Mouse (Mus musculus) neural tube, embryonic 11.5 days (tissue): ENCODE data around the gene Sema4d. TPM values are rescaled to one million over a fixed set of nuclear protein-coding genes. Genes with fewer than 3 reads are reported as not detected.
A peak's percentile ranks its signal among the peaks of the same experiment; 100 is the strongest.

Experiments
- ATAC-seq: fragments of 200-750 bp; cut with Nextera tagmentation; 2 replicates; pipeline ENCODE4 v1.8.0; 2017; ENCODE audit warnings: moderate number of reproducible peaks, mild to moderate bottlenecking, moderate TSS enrichment, moderate library complexity; ENCODE audit not compliant: insufficient read depth, low FRiP score, low TSS enrichment
- DNase-seq: peaks from one replicate; pipeline ENCODE4 v3.0.0-alpha.2; 2015; ENCODE audit warnings: low spot score
- H3K27ac ChIP-seq: fragments of 300-500 bp; sonication (generic); 2 replicates; pipeline ENCODE4 v1.5.1; 2014; ENCODE audit warnings: low read depth, mild to moderate bottlenecking, low read length
- H3K27me3 ChIP-seq: fragments of 300-500 bp; sonication (generic); 2 replicates; pipeline ENCODE4 v1.6.1; 2014; ENCODE audit warnings: mild to moderate bottlenecking, low read length, mixed read lengths; ENCODE audit not compliant: control insufficient read depth, insufficient read depth
- H3K36me3 ChIP-seq: fragments of 300-500 bp; sonication (generic); 2 replicates; pipeline ENCODE4 v1.6.1; 2014; ENCODE audit warnings: mild to moderate bottlenecking, low read length, moderate library complexity, mixed read lengths; ENCODE audit not compliant: control insufficient read depth, insufficient read depth
- H3K4me1 ChIP-seq: fragments of 300-500 bp; sonication (generic); 2 replicates; pipeline ENCODE4 v1.6.1; 2014; ENCODE audit warnings: low read length, mixed read lengths; ENCODE audit not compliant: control insufficient read depth, insufficient read depth
- H3K4me2 ChIP-seq: fragments of 300-500 bp; sonication (generic); 2 replicates; pipeline ENCODE4 v1.6.1; 2014; ENCODE audit warnings: low read depth, mild to moderate bottlenecking, moderate library complexity
- H3K4me3 ChIP-seq: fragments of 300-500 bp; sonication (generic); 2 replicates; pipeline ENCODE4 v1.5.1; 2014; ENCODE audit warnings: low read depth, low read length
- H3K9ac ChIP-seq: fragments of 300-500 bp; sonication (generic); 2 replicates; pipeline ENCODE4 v1.6.1; 2014; ENCODE audit warnings: mild to moderate bottlenecking, low read length
- H3K9me3 ChIP-seq: fragments of 300-500 bp; sonication (generic); 2 replicates; pipeline ENCODE4 v1.6.1; 2016; ENCODE audit warnings: low read length; ENCODE audit not compliant: control insufficient read depth
- WGBS: fragments of 180-500 bp; shearing (Covaris S2); extraction: QIAGEN DNeasy Blood & Tissue Kit; methylation state at CpG from one replicate; pipeline ENCODE4 v1.1.7; 2014; 5-methylcytosine and 5-hydroxymethylcytosine counted together
- polyA plus RNA-seq: library from polyadenylated mRNA; unstranded; fragments of >200 nt; fragmentation: Nextera tagmentation; extraction: Ambion mirVana; gene quantifications from 2 replicates; pipeline ENCODE4 v1.2.1, GENCODE M21; 2014

The Sema4d gene
- polyA plus RNA-seq, 1 experiment from 2014 or later = 6.7 TPM

- no peak overlapping the region; the same call in 1 of the 2 replicates for H3K9ac ChIP-seq
- H3K4me1 ChIP-seq = peaks cover 4% of the 10 kb centered on the region; the same call in 1 of the 2 replicates
- H3K4me2 ChIP-seq = peak overlapping the region; percentile 60
- DNase-seq (no peak), ATAC-seq (no peak)
- H3K9me3 ChIP-seq = no peaks in the 10 kb centered on the region
- H3K27ac ChIP-seq = no peak overlapping the region
- H3K36me3 ChIP-seq = no peaks in the 10 kb centered on the region
- H3K4me3 ChIP-seq = peak overlapping the region; percentile 59
- 22% methylated on average over 3 of the region's 3 CpGs for WGBS
- no peaks in the 10 kb centered on the region for H3K27me3 ChIP-seq
Measured at GRCm38 (mm10) chr13:51646362-51647027, 147.1 kb downstream of the Sema4d start.

- no peak for ATAC-seq
- Histone ChIP-seq H3K4me3 (peak overlapping the region; percentile 59), H3K4me2 (peak overlapping the region; percentile 60), H3K36me3 (no peaks in the 10 kb centered on the region), H3K27me3 (no peaks in the 10 kb centered on the region), H3K9me3 (no peaks in the 10 kb centered on the region), H3K4me1 (peaks cover 4% of the 10 kb centered on the region; the same call in 1 of the 2 replicates), H3K27ac (0 out of 2 replicates have a peak overlapping the region, but pooled peaks have one; percentile 9), H3K9ac (peak overlapping the region; percentile 71)
- WGBS = 0% methylated on average over 7 of the region's 7 CpGs
- DNase-seq = peak; percentile 12
Measured at GRCm38 (mm10) chr13:51645872-51646271, 147.7 kb downstream of the Sema4d start.

GRCm38 (mm10) chr13:51644829-51645789, 148.4 kb downstream of the Sema4d start, which contains the start of gene Cks2:
Gene Cks2, plus strand, starts transcription at chr13:51645232.
- WGBS = 1% methylated on average over 79 of the region's 83 CpGs
- H3K27me3 ChIP-seq = no peaks in the 10 kb centered on the region
- ATAC-seq = peak; percentile 98
- peak within 1 kb of the TSS; percentile 59 for H3K4me3 ChIP-seq
- H3K9ac ChIP-seq = peak within 1 kb of the TSS; percentile 71
- peak within 1 kb of the TSS; percentile 60 for H3K4me2 ChIP-seq
- H3K9me3 ChIP-seq = no peaks in the 10 kb centered on the region
- peak within 1 kb of the TSS; percentile 9; the same call in 1 of the 2 replicates for H3K27ac ChIP-seq
- H3K36me3 ChIP-seq = no peaks in the 10 kb centered on the region
- peaks cover 4% of the 10 kb centered on the region; the same call in 1 of the 2 replicates for H3K4me1 ChIP-seq
- DNase-seq = peak; percentile 98

GRCm38 (mm10) chr13:51643924-51644828, 149.4 kb downstream of the Sema4d start:
- H3K4me3 ChIP-seq = peak overlapping the region; percentile 59
- peak overlapping the region; percentile 58 for H3K9ac ChIP-seq
- peak overlapping the region; percentile 51 for H3K4me2 ChIP-seq
- H3K4me1 ChIP-seq = peaks cover 4% of the 10 kb centered on the region; the same call in 1 of the 2 replicates
- ATAC-seq = peak; percentile 30; the same call in 1 of the 2 replicates
- WGBS = 49% methylated on average over 20 of the region's 20 CpGs
- no peaks in the 10 kb centered on the region for H3K27me3 ChIP-seq
- no peak overlapping the region; the same call in 1 of the 2 replicates for H3K27ac ChIP-seq
- no peak for DNase-seq
- no peaks in the 10 kb centered on the region for H3K36me3 ChIP-seq
- H3K9me3 ChIP-seq = no peaks in the 10 kb centered on the region

GRCm38 (mm10) chr13:51642171-51642778, 151.3 kb downstream of the Sema4d start:
- Histone ChIP-seq H3K9me3 (no peaks in the 10 kb centered on the region), H3K27me3 (no peaks in the 10 kb centered on the region), H3K27ac (no peak overlapping the region), H3K4me1 (no peaks in the 10 kb centered on the region), H3K4me3 (no peak overlapping the region), H3K4me2 (no peak overlapping the region), H3K36me3 (no peaks in the 10 kb centered on the region), H3K9ac (no peak overlapping the region)
- DNase-seq (no peak), ATAC-seq (no peak)
- 32% methylated on average over 11 of the region's 11 CpGs for WGBS

GRCm38 (mm10) chr13:51641424-51641823, 152.1 kb downstream of the Sema4d start:
- WGBS = 90% methylated on average over 3 of the region's 3 CpGs
- H3K36me3 ChIP-seq = no peaks in the 10 kb centered on the region
- no peak for ATAC-seq
- H3K4me1 ChIP-seq = no peaks in the 10 kb centered on the region
- no peak overlapping the region for H3K4me3 ChIP-seq
- H3K27me3 ChIP-seq = no peaks in the 10 kb centered on the region
- no peak overlapping the region for H3K4me2 ChIP-seq
- H3K9ac ChIP-seq = no peak overlapping the region
- DNase-seq = no peak
- H3K9me3 ChIP-seq = no peaks in the 10 kb centered on the region
- H3K27ac ChIP-seq = no peak overlapping the region

GRCm38 (mm10) chr13:51638958-51639357, 154.6 kb downstream of the Sema4d start:
- no peaks in the 10 kb centered on the region for H3K4me1 ChIP-seq
- no peaks in the 10 kb centered on the region for H3K27me3 ChIP-seq
- H3K27ac ChIP-seq = no peak overlapping the region
- 92% methylated on average over 4 of the region's 4 CpGs for WGBS
- H3K4me3 ChIP-seq = no peak overlapping the region
- H3K36me3 ChIP-seq = no peaks in the 10 kb centered on the region
- H3K4me2 ChIP-seq = no peak overlapping the region
- DNase-seq (no peak), ATAC-seq (no peak)
- H3K9me3 ChIP-seq = no peaks in the 10 kb centered on the region
- H3K9ac ChIP-seq = no peak overlapping the region
